Mouse (Mus musculus) brain, embryonic 14.5 days (tissue): Measurements from ENCODE around the gene Smim13. TPM values are rescaled to one million over a fixed set of nuclear protein-coding genes. Genes with fewer than 3 reads are reported as not detected.
A peak's percentile ranks its signal among the peaks of the same experiment; 100 is the strongest.

Experiments used
- DNase-seq: peaks from one replicate; pipeline ENCODE4 v3.0.0-alpha.2; 2011; ENCODE audit warnings: low read depth
- CTCF ChIP-seq: fragments of 200-500 bp; IDR thresholded peaks from 2 replicates; pipeline ENCODE4 v1.5.1; 2012; ENCODE audit warnings: inconsistent platforms, mild to moderate bottlenecking, moderate library complexity, borderline replicate concordance; ENCODE audit not compliant: insufficient read depth, insufficient read length; ENCODE audit errors: extremely low read depth
- POLR2A ChIP-seq: fragments of 200-500 bp; IDR thresholded peaks from 2 replicates; pipeline ENCODE4 v1.6.1; 2012; ENCODE audit warnings: mild to moderate bottlenecking, inconsistent platforms, borderline replicate concordance; ENCODE audit not compliant: poor library complexity, insufficient read depth, insufficient read length, severe bottlenecking; ENCODE audit errors: extremely low read depth
- polyA plus RNA-seq: library from polyadenylated mRNA; depleted of rRNA; stranded (reverse); fragments of >200 nt; gene quantifications from 2 replicates; pipeline ENCODE4 v1.2.3, GENCODE M21; 2012

The Smim13 gene
- polyA plus RNA-seq, 1 experiment: 24.5 TPM

GRCm38 (mm10) chr13:41219687-41220303 lies 29.8 kb upstream of the Smim13 start:
- TF ChIP-seq POLR2A (no peak), CTCF (no peak)
- DNase-seq: peak; percentile 74

GRCm38 (mm10) chr13:41220304-41220834 lies 29.3 kb upstream of the Smim13 start, which contains the start of gene Elovl2:
Gene Elovl2 (minus strand): TSS chr13:41220405.
- peak; percentile 69 for TF ChIP-seq CTCF
- TF ChIP-seq POLR2A: peak; percentile 86
- peak; percentile 87 for DNase-seq

- DNase-seq: no peak
- TF ChIP-seq POLR2A (no peak), CTCF (no peak)
Measured at GRCm38 (mm10) chr13:41226513-41226912, 23.1 kb upstream of the Smim13 start.

GRCm38 (mm10) chr13:41228060-41228459 lies 21.6 kb upstream of the Smim13 start:
- DNase-seq: no peak
- TF ChIP-seq CTCF: no peak
- TF ChIP-seq POLR2A: no peak

- TF ChIP-seq POLR2A: no peak
- no peak for TF ChIP-seq CTCF
- no peak for DNase-seq
Measured at GRCm38 (mm10) chr13:41230256-41230655, 19.4 kb upstream of the Smim13 start.

GRCm38 (mm10) chr13:41231389-41231983 lies 18.2 kb upstream of the Smim13 start:
- TF ChIP-seq POLR2A (no peak), CTCF (no peak)
- DNase-seq: peak; percentile 95

GRCm38 (mm10) chr13:41232209-41232608 lies 17.4 kb upstream of the Smim13 start:
- no peak for DNase-seq
- TF ChIP-seq CTCF: no peak

- no peak for DNase-seq
- no peak for TF ChIP-seq POLR2A
- TF ChIP-seq CTCF: no peak
Measured at GRCm38 (mm10) chr13:41233241-41233640, 16.4 kb upstream of the Smim13 start.

GRCm38 (mm10) chr13:41235181-41235580 lies 14.5 kb upstream of the Smim13 start:
- TF ChIP-seq CTCF: no peak
- TF ChIP-seq POLR2A: no peak
- no peak for DNase-seq

GRCm38 (mm10) chr13:41235845-41236741 lies 13.6 kb upstream of the Smim13 start:
- TF ChIP-seq CTCF: no peak
- no peak for TF ChIP-seq POLR2A
- DNase-seq: no peak
